Mouse (Mus musculus): ENCODE results near the gene Defb45. TPM values are rescaled to one million over a fixed set of nuclear protein-coding genes. Genes with fewer than 3 reads are reported as not detected.

Gene Defb45
- polyA plus RNA-seq (2012; rRNA removed), result not detected in 2 replicates

DNA sequence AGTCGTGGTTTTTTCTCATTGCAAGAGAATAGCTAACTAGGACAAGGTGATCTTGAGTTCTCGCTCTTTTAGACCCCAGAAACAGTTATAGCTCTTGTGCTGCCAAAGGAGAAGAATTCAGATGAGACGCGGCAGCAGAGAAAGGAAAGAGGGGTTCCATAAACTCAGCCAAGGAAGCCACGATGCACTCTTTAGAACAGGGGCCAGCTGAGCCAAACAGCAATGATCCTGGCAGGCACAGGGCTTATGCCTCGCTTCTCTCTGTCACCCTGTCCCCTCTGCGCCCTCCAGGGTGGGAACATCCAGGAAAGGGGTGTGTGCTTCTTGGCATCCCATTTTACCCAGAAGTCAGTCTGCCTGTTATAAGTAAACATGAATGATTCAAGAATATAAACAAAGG is at the start of gene Defb45:
Gene Defb45 (minus strand): TSS at position 101 of the 400 bp plus-strand sequence.

DNA sequence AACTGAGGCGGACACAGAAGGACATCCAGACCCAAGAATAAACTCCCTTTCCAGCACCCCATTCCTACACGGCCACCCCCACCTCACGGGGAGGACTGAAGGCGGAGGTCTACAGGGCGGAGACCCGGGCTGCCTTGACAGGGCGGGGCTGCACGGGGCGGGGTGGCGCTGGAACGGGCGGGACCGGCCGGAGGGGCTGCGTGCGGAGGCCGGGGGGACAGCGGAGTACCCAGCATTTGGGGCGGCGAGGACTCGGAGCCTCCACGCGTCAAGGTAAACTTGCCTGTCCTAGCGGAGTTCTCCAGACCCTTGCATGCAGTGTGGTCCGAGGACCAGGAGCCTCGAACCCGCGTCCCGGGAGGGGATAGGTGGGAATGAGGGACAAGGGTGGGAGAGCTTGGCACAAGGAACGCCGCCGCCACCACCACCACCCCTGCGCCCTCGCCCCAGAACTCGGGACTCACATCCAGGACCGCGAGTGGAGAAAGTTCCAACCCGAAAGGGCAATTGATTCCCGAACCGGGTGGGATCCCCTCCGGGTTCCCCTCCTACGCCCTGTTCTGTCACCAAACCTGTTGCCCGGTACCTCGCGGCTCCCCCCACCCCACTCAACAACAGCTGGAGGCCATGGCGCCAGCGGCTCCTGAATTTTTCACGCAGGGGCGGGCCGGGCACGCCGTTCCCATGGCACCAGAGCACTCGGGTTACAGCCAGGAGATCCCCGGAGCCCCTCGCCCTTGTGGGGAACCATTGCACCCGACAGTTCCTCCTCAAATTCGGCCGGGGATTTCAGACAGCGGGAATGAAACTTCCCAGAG is 27.8 kb upstream of the Defb45 start, which contains the start of gene Rem1:
Gene Rem1 (plus strand): TSS at position 178 of the 818 bp plus-strand sequence.

GRCm38 (mm10) chr2:152622953-152623352 is 23.8 kb upstream of the Defb45 start, which contains the start of gene Defb25:
Gene Defb25 (minus strand): TSS chr2:152623053.

GRCm38 (mm10) chr2:152604057-152604456 is 4.9 kb upstream of the Defb45 start, which contains the start of gene Defb36:
Gene Defb36 (plus strand): TSS chr2:152604327.

DNA sequence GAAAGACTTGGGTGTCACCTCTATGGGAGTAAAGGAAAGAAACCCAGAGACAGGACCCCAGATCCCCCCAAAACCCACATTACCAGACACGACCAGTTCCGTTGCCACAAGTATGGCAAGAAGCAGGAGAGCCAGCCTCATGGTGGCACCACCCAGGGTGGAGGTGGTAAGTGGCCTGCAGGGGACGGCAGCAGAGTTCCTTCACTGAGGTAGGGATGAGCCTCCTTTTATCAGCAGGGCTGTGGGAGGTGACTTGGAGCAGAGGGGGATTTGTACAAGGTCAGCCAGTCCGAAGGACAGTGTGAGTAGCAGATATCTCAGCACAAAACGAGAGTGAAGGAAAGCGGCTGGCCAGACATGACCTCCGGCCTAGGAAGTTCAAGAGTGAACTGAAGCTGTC is 19.1 kb downstream of the Defb45 start, which contains the start of gene Defb19:
Gene Defb19 (minus strand): TSS at position 206 of the 400 bp plus-strand sequence.

DNA sequence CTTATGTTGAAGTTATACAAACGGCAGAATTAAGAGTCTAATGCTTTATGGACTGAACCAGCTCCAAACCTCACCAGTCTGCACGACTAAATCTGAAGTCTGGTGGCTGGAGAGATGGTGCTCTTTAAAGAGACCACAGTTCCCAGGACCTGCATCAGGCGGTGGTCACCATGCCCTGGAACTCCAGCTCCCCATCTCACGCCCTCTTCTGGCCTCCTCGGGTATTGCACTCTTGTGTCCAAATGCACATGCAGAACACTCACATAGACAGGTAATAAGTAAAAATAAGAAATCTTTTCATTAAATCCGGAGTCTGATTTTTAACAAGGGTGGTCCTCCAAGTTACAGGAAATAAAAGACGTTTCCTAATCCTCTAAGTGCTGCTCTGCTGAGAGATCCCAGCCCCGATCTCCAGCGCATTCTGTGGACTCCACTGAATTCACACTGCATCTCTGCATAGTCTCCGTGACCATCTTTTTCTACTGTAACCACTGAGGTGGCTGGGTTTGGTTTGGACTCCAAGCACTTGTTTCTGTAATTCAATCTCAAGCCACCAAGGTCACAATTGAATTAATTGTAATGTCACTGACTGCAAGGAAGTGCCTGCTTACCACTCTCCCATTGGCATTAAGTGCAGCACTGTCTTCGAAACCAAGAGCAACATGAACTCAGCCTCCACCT is 26.9 kb downstream of the Defb45 start, which contains the start of gene Defb21:
Gene Defb21 (plus strand): TSS at position 631 of the 681 bp plus-strand sequence.

GRCm38 (mm10) chr2:152569038-152569437 is 30.2 kb downstream of the Defb45 start, which contains the start of gene Gm17416:
Gene Gm17416 (plus strand): TSS chr2:152569338.

Other genes starting within 250 kb of the Defb45 start
- gene Nrsn2, start 222.8 kb downstream of the Defb45 start, polyA plus RNA-seq (2012; rRNA removed), result 35.8 and 37.4 TPM in 2 replicates
- gene Sox12, start 201.3 kb downstream of the Defb45 start, polyA plus RNA-seq (2012; rRNA removed), result 57.6 and 65.4 TPM in 2 replicates
- 11.4 and 11.5 TPM in 2 replicates for gene Zcchc3, start 184.4 kb downstream of the Defb45 start, polyA plus RNA-seq (2012; rRNA removed)
- 2.8 and 3.4 TPM in 2 replicates for gene 6820408C15Rik, start 183.8 kb downstream of the Defb45 start, polyA plus RNA-seq (2012; rRNA removed)
- gene Defb23, start 134.8 kb downstream of the Defb45 start, polyA plus RNA-seq (2012; rRNA removed), result not detected in 2 replicates
- gene Defb20, start 122.3 kb downstream of the Defb45 start, polyA plus RNA-seq (2012; rRNA removed), result not detected in 2 replicates
- not detected in 2 replicates for gene Defb22, start 109.3 kb downstream of the Defb45 start, polyA plus RNA-seq (2012; rRNA removed)
- not detected in 2 replicates for gene Defb26, start 87.7 kb downstream of the Defb45 start, polyA plus RNA-seq (2012; rRNA removed)
- gene Defb28, start 81.1 kb downstream of the Defb45 start, polyA plus RNA-seq (2012; rRNA removed), result not detected in 2 replicates
- not detected in 2 replicates for gene Defb29, start 59.3 kb downstream of the Defb45 start, polyA plus RNA-seq (2012; rRNA removed)
- not detected in 2 replicates for gene Gm17416, start 30.1 kb downstream of the Defb45 start, polyA plus RNA-seq (2012; rRNA removed)
- gene Defb21, start 26.7 kb downstream of the Defb45 start, polyA plus RNA-seq (2012; rRNA removed), result not detected in 2 replicates
- not detected in 2 replicates for gene Defb19, start 19.1 kb downstream of the Defb45 start, polyA plus RNA-seq (2012; rRNA removed)
- not detected in 2 replicates for gene Defb36, start 4.9 kb upstream of the Defb45 start, polyA plus RNA-seq (2012; rRNA removed)
- gene Defb25, start 23.7 kb upstream of the Defb45 start, polyA plus RNA-seq (2012; rRNA removed), result not detected in 2 replicates
- 0.43 and 0.80 TPM in 2 replicates for gene Rem1, start 27.6 kb upstream of the Defb45 start, polyA plus RNA-seq (2012; rRNA removed)
- gene H13, start 70.1 kb upstream of the Defb45 start, polyA plus RNA-seq (2012; rRNA removed), result 156 and 166 TPM in 2 replicates
- gene Mcts2, start 87.6 kb upstream of the Defb45 start, polyA plus RNA-seq (2012; rRNA removed), result 23.9 and 25.3 TPM in 2 replicates
- 104 and 112 TPM in 2 replicates for gene Id1, start 136.9 kb upstream of the Defb45 start, polyA plus RNA-seq (2012; rRNA removed)
- gene Cox4i2, start 154.8 kb upstream of the Defb45 start, polyA plus RNA-seq (2012; rRNA removed), result 6.7 and 6.9 TPM in 2 replicates
- gene Bcl2l1, start 232.3 kb upstream of the Defb45 start, polyA plus RNA-seq (2012; rRNA removed), result 91.7 and 101 TPM in 2 replicates
- 11.6 and 12.9 TPM in 2 replicates for gene Tpx2, start 248.6 kb upstream of the Defb45 start, polyA plus RNA-seq (2012; rRNA removed)